Mouse (Mus musculus) G1E-ER4 (cell line): ENCODE data around the gene Rpl18a. TPM values are rescaled to one million over a fixed set of nuclear protein-coding genes. Genes with fewer than 3 reads are reported as not detected.

ENCODE experiments used
- GATA1 ChIP-seq: IDR thresholded peaks from one replicate; pipeline ENCODE4 v1.8.0; 2012; ENCODE audit warnings: low read length, inconsistent platforms
- polyA plus RNA-seq: library from polyadenylated mRNA; stranded (reverse); fragments of >175 nt; gene quantifications from 2 replicates; pipeline ENCODE4 v1.2.3, GENCODE M21; 2012

Gene Rpl18a
- polyA plus RNA-seq, 1 experiment: 1,483 TPM

DNA sequence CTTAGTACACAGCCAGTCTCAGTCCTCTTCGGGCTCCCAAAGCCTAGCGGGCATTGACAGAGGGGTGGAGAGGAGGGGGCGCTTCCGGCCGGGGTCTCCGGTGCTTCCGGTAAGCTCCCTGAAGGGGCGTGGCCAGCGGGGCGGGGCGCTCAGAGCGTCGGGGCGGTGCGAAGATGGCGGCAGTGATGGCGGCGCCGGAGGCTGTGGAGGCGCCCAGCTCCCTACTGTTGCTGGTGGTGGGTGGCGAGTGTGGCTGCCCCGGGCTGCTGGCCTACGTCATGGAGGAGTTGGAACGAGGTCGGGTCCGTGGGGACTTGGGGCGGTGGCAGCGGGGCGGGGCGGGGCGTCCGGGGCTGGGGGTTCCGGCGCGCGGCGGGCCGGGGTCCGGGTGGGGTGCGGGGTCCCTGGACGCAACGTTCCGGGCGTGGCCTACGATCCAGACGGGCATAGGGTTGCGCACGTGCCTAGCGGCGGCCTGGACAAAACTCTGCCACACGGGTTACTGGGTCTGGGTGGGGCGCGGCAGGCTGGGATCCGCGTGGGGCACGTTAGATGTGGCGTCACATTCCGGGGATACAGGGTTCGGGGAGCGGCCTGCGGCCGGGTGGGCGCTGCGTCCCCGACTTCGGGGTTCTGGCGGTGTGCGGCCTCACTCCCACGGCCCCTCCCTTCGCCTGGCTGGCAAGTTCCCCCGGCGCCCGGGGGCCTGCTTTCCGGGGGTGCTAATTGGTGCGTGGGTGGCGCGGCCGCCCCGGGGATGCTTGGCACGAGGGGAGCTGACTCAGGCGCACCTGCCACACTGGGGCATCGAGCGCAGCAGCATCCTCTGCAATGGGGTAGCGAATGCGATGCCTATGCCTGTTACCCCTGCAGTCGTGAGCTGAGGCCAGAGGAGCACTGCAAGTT is 8.9 kb upstream of the Rpl18a start, which contains the start of gene Map1s:
TSS of gene Map1s (plus strand) at position 102 of the 906 bp plus-strand sequence.
- TF ChIP-seq GATA1: no peak

DNA sequence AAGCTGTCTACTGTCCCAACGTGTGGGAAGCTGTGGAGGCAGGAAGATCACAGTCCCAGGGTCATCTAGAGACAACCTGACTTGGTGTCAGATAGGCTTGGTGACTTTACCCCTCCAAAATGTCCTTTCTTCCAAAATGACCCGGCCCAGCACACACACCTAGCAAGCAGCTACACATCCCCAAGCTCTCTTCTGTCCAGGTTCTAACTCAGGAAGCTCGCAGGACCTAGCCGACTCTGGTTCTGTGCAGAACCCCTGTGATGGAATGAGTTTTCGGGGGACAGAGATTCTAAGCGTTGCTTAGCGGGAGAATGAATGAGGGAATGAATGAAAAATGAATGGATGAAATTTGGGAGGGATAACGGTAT is 8.2 kb upstream of the Rpl18a start:
- TF ChIP-seq GATA1: no peak

DNA sequence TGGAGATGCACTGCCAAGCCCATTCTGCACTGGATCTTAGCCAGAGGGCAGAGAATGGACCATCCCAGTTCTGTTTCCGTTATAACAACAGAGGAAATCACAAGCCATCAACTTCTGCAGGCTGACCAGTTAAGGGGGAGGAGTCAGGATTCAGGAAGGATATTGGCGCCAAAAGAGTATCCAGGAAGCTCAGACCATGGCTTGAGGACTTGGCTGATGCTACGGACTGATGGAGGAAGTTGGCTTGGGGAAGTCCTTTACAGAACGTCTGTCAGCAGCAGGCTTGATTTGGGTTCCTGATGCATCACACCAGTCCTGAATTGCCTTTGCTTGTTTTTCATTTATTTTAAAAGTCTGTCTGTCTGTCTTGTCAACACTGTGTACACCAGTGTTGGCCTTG is 7.3 kb upstream of the Rpl18a start:
- TF ChIP-seq GATA1: no peak

DNA sequence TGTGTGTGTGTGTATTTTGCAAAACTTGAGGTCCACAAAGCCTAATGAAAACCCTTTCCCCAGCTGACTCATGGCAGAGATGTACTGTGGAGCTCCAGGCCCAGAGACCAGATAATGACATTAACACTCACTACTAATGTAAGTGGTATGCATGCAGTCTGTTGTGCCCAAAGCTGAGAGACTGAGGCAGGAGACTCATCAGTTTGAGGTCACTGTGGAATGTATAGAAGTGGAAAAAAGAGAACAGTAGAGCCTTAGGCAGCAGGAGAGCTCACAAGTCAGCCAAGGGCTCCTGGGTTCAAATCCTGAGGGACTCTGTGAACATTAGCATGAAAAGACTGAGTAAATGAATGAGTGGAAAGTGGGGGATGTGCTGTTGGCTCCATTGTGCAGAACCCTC is 6.4 kb upstream of the Rpl18a start:
- TF ChIP-seq GATA1: no peak

DNA sequence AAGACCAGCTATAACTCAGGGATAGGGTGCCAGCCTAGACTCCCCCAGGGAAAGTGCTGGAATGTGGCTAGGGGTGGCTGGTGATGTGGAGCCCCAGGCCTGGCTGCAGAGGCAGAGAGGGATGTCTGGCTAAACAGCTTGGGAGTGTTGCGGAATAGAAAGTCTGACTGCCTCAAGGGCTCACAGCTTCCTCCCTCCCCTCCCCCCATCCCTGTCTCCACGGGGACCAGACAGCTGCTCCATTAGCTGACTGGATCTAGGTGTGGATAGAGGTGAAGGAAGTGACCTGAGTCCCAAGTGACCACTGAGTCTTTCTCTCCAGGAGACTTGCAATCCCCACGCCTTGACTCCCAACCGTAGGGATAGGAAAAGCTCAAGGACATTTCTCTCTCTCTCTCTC is 5.9 kb upstream of the Rpl18a start:
- no peak for TF ChIP-seq GATA1

DNA sequence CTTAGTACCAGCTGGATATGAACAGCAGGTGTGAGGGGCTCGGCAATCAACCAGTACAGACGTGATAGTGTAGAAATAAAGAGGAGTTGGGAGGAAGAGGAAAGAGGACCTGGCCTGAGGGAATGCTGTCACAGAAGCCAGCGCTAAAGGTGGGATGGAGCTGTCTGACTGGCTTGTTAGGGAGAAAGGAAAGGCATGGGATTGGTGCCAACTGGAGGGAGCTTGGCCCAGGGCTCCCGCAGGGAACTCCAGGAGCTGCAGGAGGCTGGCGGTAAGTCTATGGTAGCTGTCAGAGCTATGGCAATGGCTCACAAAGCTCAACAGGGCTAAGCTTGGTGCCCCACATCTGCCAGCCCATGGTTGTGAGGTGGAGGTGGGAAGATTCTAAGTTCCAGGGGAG is 5.0 kb upstream of the Rpl18a start:
- TF ChIP-seq GATA1: no peak

DNA sequence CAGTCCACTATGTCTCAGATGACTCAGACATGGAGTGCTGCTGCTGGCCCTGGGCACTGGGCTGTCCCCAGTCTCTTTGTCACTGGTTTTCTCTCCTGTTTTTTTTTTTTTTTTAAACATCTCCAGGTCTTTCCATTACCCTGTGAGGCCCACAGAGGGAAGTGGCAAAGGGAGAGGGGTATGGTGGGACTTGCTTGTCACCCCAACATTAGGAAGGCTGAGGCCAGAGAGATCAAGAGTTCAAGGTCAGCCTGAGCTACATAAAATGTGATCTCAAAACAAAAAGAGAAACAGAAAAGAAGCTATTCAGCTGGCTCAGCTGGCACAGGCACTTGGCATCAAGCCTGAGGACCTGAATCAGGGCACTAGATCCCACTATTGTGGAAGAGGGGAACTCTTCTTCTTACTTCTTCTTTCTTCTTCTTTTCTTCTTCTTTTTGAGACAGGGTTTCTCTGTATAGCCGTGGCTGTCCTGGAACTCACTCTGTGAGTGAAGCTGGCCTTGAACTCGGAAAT is 3.7 kb upstream of the Rpl18a start:
- TF ChIP-seq GATA1: no peak

DNA sequence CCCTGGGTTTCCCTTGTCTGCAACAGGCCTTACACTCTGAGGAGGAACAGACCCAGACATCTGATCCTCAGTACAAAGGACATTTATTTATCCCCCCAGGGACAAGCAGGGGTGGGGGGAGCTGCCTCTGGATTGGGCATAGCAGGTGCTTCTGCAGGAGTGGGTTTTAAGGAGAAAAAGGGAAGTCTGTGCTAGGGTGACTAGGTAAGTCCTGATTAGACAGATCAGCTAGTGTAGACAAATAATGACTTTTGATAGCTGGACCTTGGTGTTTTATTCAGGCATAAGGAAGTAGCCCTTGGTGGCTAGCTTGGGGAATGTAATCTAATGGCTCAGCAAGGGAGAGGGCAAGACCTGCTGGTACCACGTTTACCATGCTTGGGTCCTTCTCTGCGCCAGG is 2.0 kb upstream of the Rpl18a start:
- TF ChIP-seq GATA1: no peak

DNA sequence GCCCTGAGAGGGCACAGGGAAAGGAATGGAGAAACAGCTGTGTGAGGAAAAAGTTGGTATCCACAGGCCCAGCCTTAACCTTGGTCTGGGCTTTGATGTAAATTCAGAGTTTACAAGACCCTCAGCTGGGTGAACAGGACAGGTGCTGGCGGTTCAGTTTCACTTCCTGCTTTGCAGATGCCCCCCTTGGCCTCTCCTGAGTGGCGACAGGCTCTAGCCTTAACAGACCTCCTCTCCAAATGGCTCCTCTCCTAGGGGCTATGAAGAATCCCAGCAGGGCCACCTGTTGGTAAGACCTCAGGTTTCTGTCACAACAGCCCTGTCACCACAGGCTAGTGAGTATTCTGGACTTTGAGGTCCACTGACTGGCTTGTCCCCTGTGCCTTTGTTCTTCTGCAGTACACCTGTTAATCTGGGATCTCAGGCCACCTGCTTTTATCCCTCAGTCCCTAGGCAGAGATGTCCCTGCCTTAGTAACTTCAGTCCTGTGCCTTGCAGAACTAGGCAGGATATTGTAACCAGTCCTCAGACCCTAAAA is 1.5 kb upstream of the Rpl18a start:
- no peak for TF ChIP-seq GATA1

DNA sequence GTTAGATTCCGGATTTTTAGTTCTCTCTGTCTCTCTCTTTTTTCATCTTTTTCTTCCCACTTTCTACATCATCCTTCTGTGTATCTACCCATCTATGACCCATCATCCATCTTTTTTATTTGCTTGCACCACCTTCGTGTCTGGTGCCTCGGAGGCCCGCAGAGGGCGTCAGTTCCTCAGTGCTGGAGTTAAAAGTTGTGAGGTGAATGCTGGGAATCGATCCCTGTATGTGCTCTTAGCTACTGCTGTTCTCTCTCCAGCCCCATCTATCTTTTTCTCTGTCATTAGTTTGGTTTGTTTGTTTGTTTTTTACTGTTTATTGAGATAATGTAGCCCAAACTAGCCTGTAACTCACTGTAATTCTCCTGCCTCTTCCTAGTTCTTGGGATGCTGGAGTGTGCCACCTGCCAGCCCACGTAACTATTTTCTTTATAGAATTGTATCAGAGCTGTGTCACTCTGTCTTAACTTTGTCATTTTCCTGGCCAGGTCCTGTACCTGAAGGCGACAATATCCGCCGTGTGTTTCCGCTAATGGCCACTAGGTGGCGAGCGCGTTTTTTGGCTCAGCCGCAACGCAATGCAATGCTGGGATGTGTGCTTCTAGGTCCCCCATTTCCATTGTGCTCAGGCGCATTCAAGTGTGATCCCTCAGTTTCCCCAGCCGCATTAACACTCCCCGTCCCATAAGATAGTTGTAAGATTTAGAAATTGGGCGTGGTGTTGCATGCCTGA is 635 bp upstream of the Rpl18a start:
- TF ChIP-seq GATA1: no peak

DNA sequence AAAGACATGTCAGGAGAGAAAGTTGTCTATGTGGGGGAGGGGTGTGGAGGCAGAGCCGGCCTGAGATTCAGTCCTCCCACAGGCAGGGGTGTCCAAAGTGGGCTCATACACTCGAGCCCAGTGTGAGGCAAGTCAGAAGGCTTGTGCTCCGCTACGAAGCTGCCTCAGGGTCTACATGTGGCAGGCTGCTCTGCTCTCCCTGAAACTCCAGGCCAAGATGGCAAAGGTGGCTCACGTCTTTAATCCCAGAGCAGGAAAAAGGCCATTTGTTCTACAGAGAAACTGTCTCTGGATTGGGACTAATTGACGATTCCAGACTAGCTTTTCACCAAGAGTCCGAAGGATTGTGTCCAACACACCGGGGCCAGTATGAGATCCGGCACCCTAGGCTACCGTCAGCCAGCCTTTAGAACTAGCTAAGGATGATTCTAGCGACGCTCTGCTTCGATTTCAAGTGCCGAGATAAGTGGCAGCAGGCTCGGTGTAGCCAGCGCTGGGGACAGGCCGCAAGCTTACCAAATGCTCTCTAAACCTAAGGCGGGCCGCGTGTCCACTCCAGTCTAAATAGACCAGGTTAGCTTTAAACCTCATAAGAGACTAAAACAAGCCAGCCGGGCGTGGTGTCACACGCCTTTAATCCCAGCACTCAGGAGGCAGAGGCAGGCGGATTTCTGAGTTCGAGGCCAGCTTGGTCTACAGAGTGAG is 744 bp downstream of the Rpl18a start:
- no peak for TF ChIP-seq GATA1

DNA sequence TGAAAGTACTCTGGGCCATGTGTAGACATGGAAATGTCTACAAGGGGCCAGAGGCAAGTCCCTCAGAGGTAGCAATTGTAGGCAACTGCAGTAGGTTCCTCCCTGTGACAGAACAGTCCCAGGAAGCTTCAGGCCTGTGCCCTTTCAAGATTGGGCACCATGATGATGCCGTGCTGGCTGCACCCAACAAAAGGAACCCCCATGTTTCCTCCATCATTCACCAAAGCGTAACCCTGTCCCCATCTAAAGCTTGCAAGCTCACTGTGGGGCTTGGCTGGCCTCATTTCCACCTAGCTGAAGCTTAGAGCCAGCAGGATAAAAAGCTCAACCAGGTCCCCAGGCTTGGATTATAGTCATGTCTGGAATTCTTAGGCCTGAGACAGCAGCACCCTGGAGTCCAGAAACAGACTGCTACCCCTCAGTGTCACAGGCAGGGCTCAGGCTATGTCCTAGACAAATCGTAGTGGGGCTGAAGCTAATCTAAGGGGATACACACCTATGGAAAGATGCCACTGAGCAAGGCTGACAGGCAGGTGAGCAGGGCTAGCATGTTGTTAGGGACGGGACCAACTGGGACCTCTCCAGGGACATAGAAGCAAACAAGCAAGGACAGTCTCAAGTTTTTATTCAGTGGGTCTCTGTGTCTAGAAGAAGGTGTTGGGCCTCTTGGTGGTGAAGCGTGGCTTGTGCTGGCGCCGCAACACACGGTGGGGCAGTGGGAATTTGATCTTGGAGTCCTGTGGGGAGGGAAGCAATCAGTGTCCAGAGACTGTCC is 2.3 kb downstream of the Rpl18a start:
- TF ChIP-seq GATA1: no peak

DNA sequence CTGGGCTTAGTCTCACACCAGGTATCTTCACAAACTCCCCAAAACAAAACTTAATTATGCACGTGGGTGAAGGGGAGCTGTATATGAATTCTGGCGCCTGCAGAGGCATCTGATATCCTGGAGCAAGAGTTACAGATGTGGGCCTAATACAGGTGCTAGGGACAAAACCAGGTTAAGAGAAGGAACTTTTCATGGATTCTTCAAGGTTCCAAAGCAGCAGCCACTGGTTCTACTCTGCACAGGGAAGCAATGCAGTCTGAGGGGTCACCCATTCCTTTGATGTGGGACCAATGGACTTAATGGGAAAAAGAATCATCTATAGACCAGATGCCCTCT is 2.9 kb downstream of the Rpl18a start:
- TF ChIP-seq GATA1: no peak

DNA sequence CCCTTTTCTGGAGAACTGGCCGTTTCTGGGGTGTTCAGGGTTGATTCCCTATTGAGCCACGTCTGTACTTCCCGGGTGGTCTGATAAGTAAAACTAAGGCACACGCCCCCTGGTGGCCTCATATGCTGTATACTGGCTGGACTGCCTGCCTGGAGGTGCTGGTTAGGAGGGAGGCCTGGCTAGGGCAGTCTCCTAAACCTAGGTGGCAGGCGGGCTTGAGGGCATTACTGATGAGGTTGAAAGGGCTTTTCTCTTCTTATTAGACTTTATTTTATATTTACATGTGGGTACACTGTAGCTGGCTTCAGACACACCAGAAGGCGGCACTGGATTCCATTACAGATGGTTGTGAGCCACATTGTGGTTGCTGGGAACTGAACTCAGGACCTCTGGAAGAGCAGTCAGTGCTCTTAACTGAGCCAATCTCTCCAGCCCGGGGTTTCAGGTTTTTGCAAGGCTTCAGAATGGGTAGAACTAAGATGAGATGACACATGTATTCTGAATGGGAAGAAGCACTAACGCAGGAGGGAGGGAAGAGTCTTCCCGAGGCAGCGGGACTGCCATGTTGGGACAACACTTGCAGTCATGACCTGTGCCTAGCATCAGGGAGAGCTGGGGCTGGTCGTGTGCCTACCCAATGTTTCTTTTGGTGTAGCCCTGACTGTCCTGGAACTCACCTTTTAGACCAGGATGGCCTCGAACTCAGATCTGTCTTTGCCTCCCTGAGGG is 3.4 kb downstream of the Rpl18a start:
- TF ChIP-seq GATA1: no peak
